Mouse (Mus musculus) urinary bladder, adult 18-20 months (tissue): Measurements from ENCODE around the gene Trpm3.
"Not testable (repeated sequence)": the region's sequence is repeated elsewhere in the genome, so short reads cannot be mapped to it uniquely, and the experiment has no call there.

Source experiments
- DNase-seq, 2 experiments: peaks; one replicate each; pipeline ENCODE4 v3.0.0; 2022; ENCODE audit warnings: low spot score in 2 of 2, mixed read lengths in 2 of 2

The Trpm3 gene

GRCm38 (mm10) chr19:22848251-22848650, 709.4 kb downstream of the Trpm3 start:
- DNase-seq = no peak

- no peak for DNase-seq
Observed at GRCm38 (mm10) chr19:22848783-22849576, 710.1 kb downstream of the Trpm3 start.

- DNase-seq = not testable (repeated sequence)
Observed at GRCm38 (mm10) chr19:22851423-22851822, 712.6 kb downstream of the Trpm3 start.

GRCm38 (mm10) chr19:22859644-22860043, 720.8 kb downstream of the Trpm3 start:
- DNase-seq = no peak

- no peak for DNase-seq
Observed at GRCm38 (mm10) chr19:22867456-22867855, 728.6 kb downstream of the Trpm3 start.

- DNase-seq = no peak
Observed at GRCm38 (mm10) chr19:22869853-22870252, 731.0 kb downstream of the Trpm3 start.

GRCm38 (mm10) chr19:22872456-22872855, 733.6 kb downstream of the Trpm3 start:
- no peak for DNase-seq

GRCm38 (mm10) chr19:22880199-22880598, 741.4 kb downstream of the Trpm3 start:
- no peak for DNase-seq

- DNase-seq = no peak
Observed at GRCm38 (mm10) chr19:22882670-22883111, 743.8 kb downstream of the Trpm3 start.

- no peak for DNase-seq
Observed at GRCm38 (mm10) chr19:22883154-22883553, 744.3 kb downstream of the Trpm3 start.

GRCm38 (mm10) chr19:22883744-22884317, 745.0 kb downstream of the Trpm3 start:
- peak; percentile 4 to 5 for DNase-seq

- DNase-seq = peak in 1 of 2 experiments; percentile 7
Observed at GRCm38 (mm10) chr19:22884357-22884756, 745.5 kb downstream of the Trpm3 start.

- no peak for DNase-seq
Observed at GRCm38 (mm10) chr19:22885051-22885450, 746.2 kb downstream of the Trpm3 start.

GRCm38 (mm10) chr19:22901892-22902291, 763.0 kb downstream of the Trpm3 start:
- no peak for DNase-seq

- no peak for DNase-seq
Observed at GRCm38 (mm10) chr19:22902386-22902785, 763.5 kb downstream of the Trpm3 start.

- no peak for DNase-seq
Observed at GRCm38 (mm10) chr19:22905066-22905482, 766.2 kb downstream of the Trpm3 start.

GRCm38 (mm10) chr19:22910686-22911085, 771.8 kb downstream of the Trpm3 start:
- no peak for DNase-seq

- DNase-seq = no peak
Observed at GRCm38 (mm10) chr19:22912971-22913370, 774.1 kb downstream of the Trpm3 start.

GRCm38 (mm10) chr19:22915868-22916642, 777.2 kb downstream of the Trpm3 start:
- DNase-seq = peak; percentile 53 to 79

- DNase-seq = peak; percentile 72 to 93
Observed at GRCm38 (mm10) chr19:22916643-22917344, 777.9 kb downstream of the Trpm3 start.

- DNase-seq = no peak
Observed at GRCm38 (mm10) chr19:22917345-22917735, 778.5 kb downstream of the Trpm3 start.

GRCm38 (mm10) chr19:22920949-22921348, 782.1 kb downstream of the Trpm3 start:
- DNase-seq = no peak
